Mouse (Mus musculus): Measurements from ENCODE around the gene Usp22.

DNA sequence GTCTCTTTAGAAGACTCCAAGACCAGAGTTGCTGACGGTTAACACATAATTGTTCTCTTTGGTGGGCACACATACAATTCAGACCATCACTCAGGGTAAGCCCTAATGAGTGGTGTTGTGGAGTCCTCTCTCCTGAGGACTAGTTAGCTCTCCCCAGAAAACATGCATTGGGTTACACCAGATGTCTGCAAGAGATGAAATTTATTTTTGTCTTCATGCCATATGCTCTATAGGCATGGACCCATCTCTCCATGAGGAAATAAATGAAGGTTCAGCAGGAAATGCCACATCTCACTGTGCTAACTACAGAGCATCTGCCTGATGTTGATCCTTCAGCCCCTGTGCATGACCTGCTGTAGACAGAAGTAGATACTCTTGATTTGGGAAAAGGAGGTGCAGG is 47.2 kb upstream of the Usp22 start:
- TF ChIP-seq HCFC1 (IDR thresholded peaks at IDR 0.05; ENCODE audit: borderline replicate concordance, insufficient read depth, low read length) (no peak), ZNF384 (IDR thresholded peaks at IDR 0.05; ENCODE audit: low read depth, low read length) (no peak), MAFK (IDR thresholded peaks at IDR 0.05; ENCODE audit: insufficient read depth, low read depth, low read length) (no peak), CHD2 (IDR thresholded peaks at IDR 0.05; ENCODE audit: low read depth, low read length) (no peak), ZC3H11A (IDR thresholded peaks at IDR 0.05; ENCODE audit: borderline replicate concordance, low read depth, low read length) (no peak)
